Mouse (Mus musculus) CD4-positive, CD25-positive, alpha-beta regulatory T cell (primary cell): ENCODE data around the gene Olfr95. TPM values are rescaled to one million over a fixed set of nuclear protein-coding genes. Genes with fewer than 3 reads are reported as not detected.

ENCODE experiments used
- polyA plus RNA-seq: library from polyadenylated mRNA; unstranded; fragments of 100-300 nt; shearing (Covaris generic); gene quantifications from one replicate; pipeline ENCODE4 v1.2.1, GENCODE M21; 2017

Olfr95 gene
- not detected for polyA plus RNA-seq

GRCm38 (mm10) chr17:37213018-37213417 lies at the start of gene Olfr95:
Olfr95 (minus strand) TSS chr17:37213118.

GRCm38 (mm10) chr17:37237230-37237629 lies 24.3 kb upstream of the Olfr95 start, which contains the start of gene Olfr97:
Olfr97 (minus strand) TSS chr17:37237330.

DNA sequence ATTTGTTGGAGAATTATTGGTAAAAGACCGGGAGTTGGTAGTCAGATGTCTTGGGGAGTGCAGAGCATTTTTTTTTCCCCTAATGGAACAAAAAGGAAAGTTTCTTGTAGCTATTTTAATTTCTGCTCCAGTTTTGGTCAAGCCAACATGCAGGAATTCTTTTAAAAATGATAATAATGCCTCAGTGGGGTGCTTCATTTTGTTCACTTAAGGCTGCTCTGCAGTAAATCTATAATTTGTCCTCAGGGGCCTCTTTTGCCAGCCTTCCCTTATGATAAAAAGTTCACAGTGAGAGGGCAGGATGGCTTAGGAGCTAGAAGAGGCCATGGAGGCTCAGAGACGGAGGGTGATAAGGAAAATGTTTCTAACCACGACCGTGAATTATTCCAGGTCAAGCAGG lies 6.9 kb upstream of the Olfr95 start, which contains the start of gene Olfr96:
Gene Olfr96 (plus strand): TSS at position 301 of the 400 bp plus-strand sequence.

DNA sequence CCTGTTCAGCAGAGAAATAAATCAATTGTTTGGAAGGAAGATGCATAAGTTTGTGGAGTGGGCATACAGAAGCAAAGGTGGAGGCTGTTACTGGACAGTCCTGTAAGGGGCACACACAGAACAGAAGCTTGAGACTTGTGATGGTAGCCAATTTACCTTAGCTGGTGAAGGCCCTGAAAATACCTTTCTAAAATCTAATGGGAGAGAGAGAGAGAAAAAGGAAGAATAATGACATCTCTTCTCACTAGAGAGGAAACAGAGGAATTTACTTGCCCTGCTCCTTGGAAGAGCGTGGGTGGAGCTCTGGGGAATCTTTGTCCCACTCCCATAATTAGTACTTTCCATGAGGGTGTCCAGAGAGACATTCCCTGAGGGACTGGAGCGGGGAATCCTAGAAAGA lies 12.0 kb downstream of the Olfr95 start, which contains the start of gene Olfr94:
Gene Olfr94 (minus strand): TSS at position 101 of the 400 bp plus-strand sequence.

DNA sequence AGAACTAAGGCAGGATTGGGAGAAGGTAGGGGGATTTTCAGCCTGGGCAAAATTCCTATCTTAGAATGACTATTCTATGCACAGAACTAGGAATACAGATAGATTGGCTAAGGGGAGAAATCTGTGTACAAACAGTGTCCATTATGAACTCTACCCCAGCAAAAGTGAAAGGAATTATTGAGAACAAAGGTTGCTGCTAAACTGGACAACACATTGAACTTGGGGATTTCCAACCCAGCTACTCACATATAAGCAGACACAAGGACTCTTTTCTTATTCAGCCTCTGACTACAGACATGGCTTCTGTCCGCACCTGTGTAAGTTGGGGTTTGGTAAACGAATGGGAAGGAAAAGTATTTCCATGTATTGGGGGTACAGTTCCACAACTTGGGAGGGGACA lies 19.3 kb downstream of the Olfr95 start, which contains the start of gene Ubd:
Gene Ubd (plus strand): TSS at position 237 of the 400 bp plus-strand sequence.

DNA sequence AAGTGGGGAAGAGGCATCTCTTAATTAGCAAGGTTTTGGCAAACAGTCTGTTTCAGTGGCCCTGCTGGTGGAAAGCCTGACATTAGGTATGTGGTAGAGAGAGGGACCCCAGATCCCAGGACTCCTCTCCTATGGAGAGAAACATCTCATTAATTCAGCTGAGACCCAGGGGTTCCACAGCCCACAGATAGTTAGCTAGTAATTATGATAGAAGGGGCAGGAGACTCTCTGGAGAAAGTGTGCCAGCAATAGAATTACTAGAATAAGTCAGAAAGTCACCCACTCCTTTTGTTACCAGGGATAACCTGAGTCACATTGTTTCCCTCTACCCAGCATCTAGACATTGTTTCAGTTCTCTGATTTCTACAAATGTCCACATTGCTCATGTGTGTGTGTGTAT lies 51.5 kb downstream of the Olfr95 start, which contains the start of gene Olfr93:
Gene Olfr93 (minus strand): TSS at position 101 of the 400 bp plus-strand sequence.

Other genes with a start within 250 kb of the Olfr95 start
- not detected for gene 2410137M14Rik, start 231.9 kb downstream of the Olfr95 start, polyA plus RNA-seq
- gene H2-M5, start 223.6 kb downstream of the Olfr95 start, polyA plus RNA-seq, result not detected
- gene Zfp57, start 212.0 kb downstream of the Olfr95 start, polyA plus RNA-seq, result not detected
- gene Mog, start 189.7 kb downstream of the Olfr95 start, polyA plus RNA-seq, result not detected
- gene Gabbr1, start 167.2 kb downstream of the Olfr95 start, polyA plus RNA-seq, result 12.6 TPM
- gene Olfr90, start 124.6 kb downstream of the Olfr95 start, polyA plus RNA-seq, result 0.20 TPM
- gene Olfr91, start 114.8 kb downstream of the Olfr95 start, polyA plus RNA-seq, result not detected
- not detected for gene Olfr92, start 93.0 kb downstream of the Olfr95 start, polyA plus RNA-seq
- not detected for gene Olfr93, start 51.6 kb downstream of the Olfr95 start, polyA plus RNA-seq
- gene Ubd, start 19.2 kb downstream of the Olfr95 start, polyA plus RNA-seq, result 0.38 TPM
- not detected for gene Olfr94, start 12.1 kb downstream of the Olfr95 start, polyA plus RNA-seq
- gene Olfr96, start 7.0 kb upstream of the Olfr95 start, polyA plus RNA-seq, result not detected
- gene Olfr97, start 24.2 kb upstream of the Olfr95 start, polyA plus RNA-seq, result not detected
- gene Olfr98, start 50.6 kb upstream of the Olfr95 start, polyA plus RNA-seq, result not detected
- 103 TPM for gene H2-M3, start 57.1 kb upstream of the Olfr95 start, polyA plus RNA-seq
- gene Olfr99, start 70.3 kb upstream of the Olfr95 start, polyA plus RNA-seq, result 2.4 TPM
- gene Olfr101, start 91.2 kb upstream of the Olfr95 start, polyA plus RNA-seq, result 0.10 TPM
- 0.19 TPM for gene Olfr102, start 103.9 kb upstream of the Olfr95 start, polyA plus RNA-seq
- gene Olfr103, start 126.6 kb upstream of the Olfr95 start, polyA plus RNA-seq, result not detected
- not detected for gene Olfr104-ps, start 146.5 kb upstream of the Olfr95 start, polyA plus RNA-seq
- not detected for gene Olfr105-ps, start 165.9 kb upstream of the Olfr95 start, polyA plus RNA-seq
- gene Olfr106-ps, start 177.3 kb upstream of the Olfr95 start, polyA plus RNA-seq, result not detected
- gene Olfr107, start 186.1 kb upstream of the Olfr95 start, polyA plus RNA-seq, result 0.05 TPM
- gene Olfr108, start 232.4 kb upstream of the Olfr95 start, polyA plus RNA-seq, result not detected
- gene Olfr109, start 245.8 kb upstream of the Olfr95 start, polyA plus RNA-seq, result 0.11 TPM